Mouse (Mus musculus): ENCODE data around the gene Gm9970.

- TF ChIP-seq CTCF (IDR thresholded peaks at IDR 0.05; ENCODE audit: low read depth, low read length) (no peak), GATA2 (IDR thresholded peaks at IDR 0.05; ENCODE audit: borderline replicate concordance, low read depth, low read length) (no peak), GATA1 (IDR thresholded peaks at IDR 0.05; ENCODE audit: borderline replicate concordance, low read length) (no peak), TAL1 (conservative IDR thresholded peaks at IDR 0.05; ENCODE audit: low read depth, low read length) (no peak), POLR2AphosphoS5 (IDR thresholded peaks at IDR 0.05; ENCODE audit: insufficient replicate concordance, low read depth, low read length) (no peak)
These were observed 46.2 kb downstream of the Gm9970 start for GRCm38 (mm10) chr5:31194486-31195485.
